Mouse (Mus musculus): Measurements from ENCODE around the gene Zfp330. TPM values are rescaled to one million over a fixed set of nuclear protein-coding genes. Genes with fewer than 3 reads are reported as not detected.

Zfp330 gene
- polyA plus RNA-seq, 1 experiment from 2014 or later = 79.5 TPM

Other genes with a start within 250 kb of the Zfp330 start
- gene Rnf150, start 89.2 kb upstream of the Zfp330 start, polyA plus RNA-seq (2016; fragmentation: Nextera tagmentation; extraction: Ambion mirVana) = 1.8 and 2.5 TPM in 2 replicates